Mouse (Mus musculus) embryonic fibroblast, embryonic 13.5 days (primary cell): Measurements from ENCODE around the gene Magi2.

Experiments used
- CTCF ChIP-seq: IDR thresholded peaks from 2 replicates; pipeline ENCODE4 v1.5.1; 2011; ENCODE audit warnings: mild to moderate bottlenecking, control low read depth, low read length, moderate library complexity, borderline replicate concordance; ENCODE audit not compliant: insufficient read depth
- POLR2A ChIP-seq: IDR thresholded peaks from 2 replicates; pipeline ENCODE4 v1.6.1; 2011; ENCODE audit warnings: low read depth, mild to moderate bottlenecking, control low read depth, low read length, moderate library complexity

GRCm38 (mm10) chr5:19717296-19717695 lies 490.5 kb downstream of the Magi2 start:
- TF ChIP-seq CTCF (no peak), POLR2A (no peak)
